Mouse (Mus musculus) erythroblast, embryonic 14.5 days (primary cell): ENCODE data around the gene Rbck1.

Experiments
- GATA1 ChIP-seq: IDR thresholded peaks from 2 replicates; pipeline ENCODE4 v1.6.1; 2012; ENCODE audit warnings: low read length, inconsistent platforms, mixed read lengths
- TAL1 ChIP-seq: IDR thresholded peaks from 3 replicates; pipeline ENCODE4 v1.6.1; 2012; ENCODE audit warnings: low read length, inconsistent platforms, mixed read lengths

DNA sequence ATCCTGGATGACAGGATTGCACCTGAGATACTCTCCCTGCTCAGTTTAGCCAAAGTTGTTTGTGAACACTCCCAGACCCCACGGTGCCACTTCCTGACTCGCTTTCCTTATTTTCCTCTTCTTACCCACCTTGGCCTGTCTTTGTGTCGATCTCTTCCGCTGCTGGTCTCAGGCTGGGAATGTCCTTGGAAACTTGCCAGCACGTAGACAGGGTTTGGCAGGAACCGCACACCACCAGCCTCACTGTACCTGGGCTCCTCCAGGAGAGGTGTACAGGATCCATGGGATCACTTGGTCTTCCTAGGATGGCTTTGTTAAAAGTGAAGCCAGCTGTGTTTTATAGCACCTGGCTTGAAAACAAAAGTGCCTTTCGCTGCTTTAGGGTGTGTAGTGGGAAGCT lies 19.5 kb downstream of the Rbck1 start:
- no peak for TF ChIP-seq GATA1
- TF ChIP-seq TAL1: no peak
